Mouse (Mus musculus) limb, embryonic 14.5 days (tissue): ENCODE data around the gene Cacna1e. TPM values are rescaled to one million over a fixed set of nuclear protein-coding genes. Genes with fewer than 3 reads are reported as not detected.

Source experiments
- ATAC-seq: fragments of 200-750 bp; cut with Nextera tagmentation; 2 replicates; pipeline ENCODE4 v1.8.0; 2017; ENCODE audit warnings: low read depth, moderate number of reproducible peaks, moderate TSS enrichment; ENCODE audit not compliant: low FRiP score
- DNase-seq: peaks from one replicate; pipeline ENCODE4 v3.0.0-alpha.2; 2015; ENCODE audit warnings: low spot score
- H3K27ac ChIP-seq: fragments of 300-500 bp; sonication (generic); replicated peaks from 2 replicates; pipeline ENCODE4 v1.5.1; 2014; ENCODE audit warnings: low read depth, mild to moderate bottlenecking, low read length, moderate library complexity, mixed read lengths
- H3K27me3 ChIP-seq: fragments of 300-500 bp; sonication (generic); 2 replicates; pipeline ENCODE4 v1.6.1; 2014; ENCODE audit warnings: low read length, mixed read lengths; ENCODE audit not compliant: control insufficient read depth, insufficient read depth
- H3K36me3 ChIP-seq: fragments of 300-500 bp; sonication (generic); 2 replicates; pipeline ENCODE4 v1.6.1; 2014; ENCODE audit warnings: mild to moderate bottlenecking, low read length, moderate library complexity, mixed read lengths; ENCODE audit not compliant: control insufficient read depth, insufficient read depth
- H3K4me1 ChIP-seq: fragments of 300-500 bp; sonication (generic); 2 replicates; pipeline ENCODE4 v1.6.1; 2014; ENCODE audit warnings: antibody characterized with exemption, low read length, mixed read lengths; ENCODE audit not compliant: control insufficient read depth, insufficient read depth
- H3K4me2 ChIP-seq: fragments of 300-500 bp; sonication (generic); replicated peaks from 2 replicates; pipeline ENCODE4 v1.6.1; 2014; ENCODE audit warnings: low read depth, mild to moderate bottlenecking, low read length, moderate library complexity; ENCODE audit not compliant: severe bottlenecking
- H3K4me3 ChIP-seq: fragments of 300-500 bp; sonication (generic); replicated peaks from 2 replicates; pipeline ENCODE4 v1.5.1; 2014; ENCODE audit warnings: low read length
- H3K9ac ChIP-seq: fragments of 300-500 bp; sonication (generic); 2 replicates; pipeline ENCODE4 v1.6.1; 2014; ENCODE audit warnings: mild to moderate bottlenecking, low read depth, low read length, moderate library complexity; ENCODE audit not compliant: severe bottlenecking
- H3K9me3 ChIP-seq: fragments of 300-500 bp; sonication (generic); 2 replicates; pipeline ENCODE4 v1.6.1; 2016; ENCODE audit warnings: low read length; ENCODE audit not compliant: control insufficient read depth
- POLR2A ChIP-seq: fragments of 200-500 bp; IDR thresholded peaks from 2 replicates; pipeline ENCODE4 v1.8.0; 2012; ENCODE audit warnings: inconsistent platforms, mild to moderate bottlenecking, moderate library complexity, borderline replicate concordance; ENCODE audit not compliant: insufficient read depth, insufficient read length; ENCODE audit errors: extremely low read depth
- whole genome bisulfite sequencing: fragments of 180-500 bp; shearing (Covaris S2); extraction: QIAGEN DNeasy Blood & Tissue Kit; methylation state at CpG from one replicate; pipeline ENCODE4 v1.1.7; 2014; 5-methylcytosine and 5-hydroxymethylcytosine counted together
- polyA plus RNA-seq, 2 experiments: library from polyadenylated mRNA; depleted of rRNA in 1 of 2; stranded (reverse) in 1 of 2; unstranded in 1 of 2; fragments of >200 nt; fragmentation: Nextera tagmentation in 1 of 2; extraction: Ambion mirVana in 1 of 2; gene quantifications; 2 replicates each; pipeline versions ENCODE4 v1.2.1 to v1.2.3; 2012 to 2014

Gene Cacna1e
- polyA plus RNA-seq, 2 experiments, result 0.51 to 1.4 TPM

DNA sequence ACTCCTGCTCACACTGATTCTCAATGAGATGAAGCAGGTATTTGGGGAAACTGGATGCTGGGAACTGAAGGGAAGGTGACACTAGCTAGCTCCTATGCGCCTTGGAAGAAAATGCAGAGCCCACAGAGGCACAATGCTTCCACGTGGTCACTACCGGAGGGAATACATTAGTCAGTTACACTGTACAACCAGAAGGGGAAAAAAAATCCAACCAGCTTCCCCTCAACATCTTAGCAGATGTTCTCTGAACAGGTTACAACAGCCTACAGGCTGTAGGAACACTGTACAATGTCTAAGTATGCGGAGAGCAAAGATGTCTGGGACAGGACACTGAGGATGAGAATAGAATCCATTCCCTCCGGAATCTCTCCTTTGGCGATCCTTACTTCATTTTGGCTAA lies 161.2 kb downstream of the Cacna1e start:
- no peaks in the 10 kb centered on the region for H3K36me3 ChIP-seq
- DNase-seq (no peak), ATAC-seq (no peak)
- H3K27ac ChIP-seq, result no peak overlapping the region
- WGBS, result 37% methylated on average over 6 of the region's 6 CpGs
- no peaks in the 10 kb centered on the region for H3K9me3 ChIP-seq
- H3K9ac ChIP-seq, result no peak overlapping the region
- H3K4me1 ChIP-seq, result peaks cover 7% of the 10 kb centered on the region
- H3K4me3 ChIP-seq, result no peak overlapping the region
- peaks cover 49% of the 10 kb centered on the region for H3K27me3 ChIP-seq
- no peak for TF ChIP-seq POLR2A
- peak overlapping the region; percentile 29; the same call in 1 of the 2 replicates for H3K4me2 ChIP-seq

GRCm38 (mm10) chr1:154715596-154715995 lies 168.7 kb downstream of the Cacna1e start:
- H3K4me2 ChIP-seq, result no peak overlapping the region
- H3K36me3 ChIP-seq, result no peaks in the 10 kb centered on the region
- no peak overlapping the region for H3K4me3 ChIP-seq
- H3K27me3 ChIP-seq, result no peaks in the 10 kb centered on the region
- no peak overlapping the region for H3K9ac ChIP-seq
- H3K9me3 ChIP-seq, result no peaks in the 10 kb centered on the region
- ATAC-seq, result no peak
- TF ChIP-seq POLR2A, result no peak
- no peak overlapping the region for H3K27ac ChIP-seq
- WGBS, result 83% methylated on average over 7 of the region's 7 CpGs
- DNase-seq, result no peak
- no peaks in the 10 kb centered on the region for H3K4me1 ChIP-seq

DNA sequence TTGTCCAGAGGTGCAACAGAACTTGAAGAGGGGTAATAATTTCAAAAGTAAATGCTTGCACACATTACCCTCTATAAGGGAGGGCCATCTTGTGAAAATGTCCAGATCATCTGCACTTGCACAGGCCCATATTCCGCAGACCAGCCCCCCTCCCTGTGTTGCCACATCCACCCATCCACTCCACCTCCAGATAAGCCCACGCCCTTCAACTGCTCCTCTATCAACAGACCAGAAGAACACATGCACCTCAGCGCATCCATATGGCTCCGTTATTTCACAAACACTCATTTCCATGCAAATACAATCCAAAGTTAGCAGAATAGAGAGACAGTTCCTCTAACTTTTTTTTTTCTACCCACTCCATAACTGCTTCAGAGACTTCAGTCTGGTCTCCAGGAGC lies 171.6 kb downstream of the Cacna1e start:
- no peak for TF ChIP-seq POLR2A
- Histone ChIP-seq H3K4me1 (no peaks in the 10 kb centered on the region), H3K4me3 (no peak overlapping the region), H3K4me2 (no peak overlapping the region), H3K27me3 (no peaks in the 10 kb centered on the region), H3K36me3 (no peaks in the 10 kb centered on the region), H3K9ac (no peak overlapping the region), H3K9me3 (no peaks in the 10 kb centered on the region), H3K27ac (no peak overlapping the region)
- ATAC-seq (no peak), DNase-seq (no peak)
- WGBS, result 90% methylated on average over 4 of the region's 4 CpGs

DNA sequence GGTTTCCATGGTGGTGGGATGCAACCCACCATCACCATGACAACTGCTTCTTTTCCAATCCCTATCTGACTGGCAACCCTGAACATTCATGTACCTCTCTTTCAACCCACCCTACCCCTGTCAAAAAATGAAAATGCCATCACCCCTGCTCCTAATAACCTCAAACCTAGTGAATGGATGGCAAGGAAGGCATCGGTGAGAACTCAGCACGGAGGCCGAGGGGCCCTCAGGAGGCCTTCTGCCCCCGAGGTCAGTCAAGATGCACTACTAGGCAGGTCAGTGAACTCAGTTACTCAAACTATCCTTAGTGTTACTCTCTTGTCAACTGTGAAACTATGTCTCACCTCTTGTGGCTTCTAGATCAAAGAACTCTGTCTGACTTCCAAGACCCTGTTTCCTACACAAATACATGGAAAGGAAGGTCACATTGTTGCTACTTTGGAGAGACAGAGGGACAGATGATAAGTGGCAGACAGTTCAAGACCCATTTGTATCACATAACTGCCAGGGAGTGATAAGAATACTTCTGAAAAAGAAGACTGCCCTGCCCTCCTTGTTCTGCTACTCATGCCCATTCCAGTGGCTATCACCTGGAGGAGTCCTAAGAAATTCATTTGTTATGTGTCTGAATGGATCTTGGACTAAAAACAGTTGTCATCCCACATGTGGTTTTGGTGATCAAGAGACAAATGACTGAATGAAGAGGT lies 176.6 kb downstream of the Cacna1e start:
- TF ChIP-seq POLR2A, result no peak
- WGBS, result 83% methylated on average over 4 of the region's 4 CpGs
- Histone ChIP-seq H3K27me3 (no peaks in the 10 kb centered on the region), H3K4me3 (no peak overlapping the region), H3K4me1 (peaks cover 24% of the 10 kb centered on the region), H3K27ac (no peak overlapping the region), H3K4me2 (no peak overlapping the region), H3K36me3 (no peaks in the 10 kb centered on the region), H3K9ac (no peak overlapping the region), H3K9me3 (no peaks in the 10 kb centered on the region)
- DNase-seq, result no peak
- no peak for ATAC-seq

GRCm38 (mm10) chr1:154706974-154707373 lies 177.3 kb downstream of the Cacna1e start:
- Histone ChIP-seq H3K27me3 (no peaks in the 10 kb centered on the region), H3K9me3 (no peaks in the 10 kb centered on the region), H3K27ac (no peak overlapping the region), H3K4me3 (no peak overlapping the region), H3K36me3 (no peaks in the 10 kb centered on the region), H3K4me2 (no peak overlapping the region), H3K9ac (no peak overlapping the region), H3K4me1 (peaks cover 24% of the 10 kb centered on the region)
- no peak for DNase-seq
- no peak for ATAC-seq
- TF ChIP-seq POLR2A, result no peak
- WGBS, result 57% methylated on average over 8 of the region's 8 CpGs
